Mouse (Mus musculus): ENCODE data around the gene Msh5. TPM values are rescaled to one million over a fixed set of nuclear protein-coding genes. Genes with fewer than 3 reads are reported as not detected.

Msh5 gene
- under 1 TPM in 1 of 2 experiments, not detected in 1; 0.28 TPM for total RNA-seq (2021)
- long read RNA-seq, experiment 1: 0 reads
- long read RNA-seq, experiment 2: 0 reads

GRCm38 (mm10) chr17:35046681-35047455 lies at the start of gene Msh5:
Gene Msh5 (minus strand): TSS chr17:35046745.
- peak; percentile 96 for DNase-seq (ENCODE audit: low spot score)

- no peak for DNase-seq (ENCODE audit: low spot score)
These were observed 48.2 kb upstream of the Msh5 start for GRCm38 (mm10) chr17:35094475-35095365.

GRCm38 (mm10) chr17:35092403-35093198 lies 46.1 kb upstream of the Msh5 start:
- DNase-seq (ENCODE audit: low spot score): no peak

- DNase-seq (ENCODE audit: low spot score): peak; percentile 69
These were observed 43.8 kb upstream of the Msh5 start for GRCm38 (mm10) chr17:35090166-35090932.

- peak; percentile 94 for DNase-seq (ENCODE audit: low spot score)
These were observed 42.5 kb upstream of the Msh5 start, which contains the start of gene Abhd16a for GRCm38 (mm10) chr17:35088825-35089644. Gene Abhd16a (plus strand): TSS chr17:35089263.

- no peak for DNase-seq (ENCODE audit: low spot score)
These were observed 41.6 kb upstream of the Msh5 start for GRCm38 (mm10) chr17:35088151-35088550.

- DNase-seq (ENCODE audit: low spot score): no peak
These were observed 38.8 kb upstream of the Msh5 start, which contains the start of gene Ly6g6f for GRCm38 (mm10) chr17:35085208-35085865. Gene Ly6g6f (minus strand): TSS chr17:35085610.

- no peak for DNase-seq (ENCODE audit: low spot score)
These were observed 37.5 kb upstream of the Msh5 start for GRCm38 (mm10) chr17:35083929-35084497.

- DNase-seq (ENCODE audit: low spot score): no peak
These were observed 36.5 kb upstream of the Msh5 start for GRCm38 (mm10) chr17:35082841-35083576.

GRCm38 (mm10) chr17:35080710-35081109 lies 34.2 kb upstream of the Msh5 start:
- no peak for DNase-seq (ENCODE audit: low spot score)

- DNase-seq (ENCODE audit: low spot score): no peak
These were observed 33.7 kb upstream of the Msh5 start for GRCm38 (mm10) chr17:35080248-35080647.

- no peak for DNase-seq (ENCODE audit: low spot score)
These were observed 33.2 kb upstream of the Msh5 start for GRCm38 (mm10) chr17:35079778-35080177.

- DNase-seq (ENCODE audit: low spot score): peak; percentile 46
These were observed 31.3 kb upstream of the Msh5 start, which contains the start of gene Ly6g6d for GRCm38 (mm10) chr17:35077786-35078233. Gene Ly6g6d (minus strand): TSS chr17:35078065.

- DNase-seq (ENCODE audit: low spot score): no peak
These were observed 30.7 kb upstream of the Msh5 start for GRCm38 (mm10) chr17:35077285-35077684.

GRCm38 (mm10) chr17:35076507-35077176 lies 30.1 kb upstream of the Msh5 start, which contains the start of gene Ly6g6e:
Gene Ly6g6e (plus strand): TSS chr17:35076902.
- DNase-seq (ENCODE audit: low spot score): no peak

- no peak for DNase-seq (ENCODE audit: low spot score)
These were observed 27.6 kb upstream of the Msh5 start for GRCm38 (mm10) chr17:35074097-35074496.

GRCm38 (mm10) chr17:35071454-35071853 lies 24.9 kb upstream of the Msh5 start:
- DNase-seq (ENCODE audit: low spot score): no peak

Measured in gastrocnemius, adult 18-20 months (tissue).